Mouse (Mus musculus) olfactory bulb, adult 2 months (tissue): ENCODE results near the gene Stat2. TPM values are rescaled to one million over a fixed set of nuclear protein-coding genes. Genes with fewer than 3 reads are reported as not detected.
"Not testable (repeated sequence)": the region's sequence is repeated elsewhere in the genome, so short reads cannot be mapped to it uniquely, and the experiment has no call there.

ENCODE experiments used
- H3K27ac ChIP-seq: fragments of 200-500 bp; 2 replicates; pipeline ENCODE4 v1.5.1; 2012; ENCODE audit warnings: low read depth, low read length; ENCODE audit not compliant: insufficient read depth
- H3K4me1 ChIP-seq: fragments of 200-500 bp; 2 replicates; pipeline ENCODE4 v1.6.1; 2012; ENCODE audit warnings: low read length; ENCODE audit not compliant: control insufficient read depth, insufficient read depth
- H3K4me3 ChIP-seq: fragments of 200-500 bp; 2 replicates; pipeline ENCODE4 v1.5.1; 2012; ENCODE audit warnings: mild to moderate bottlenecking, low read depth, low read length, moderate library complexity; ENCODE audit not compliant: insufficient read depth
- CTCF ChIP-seq: fragments of 200-500 bp; IDR thresholded peaks from 2 replicates; pipeline ENCODE4 v1.5.1; 2012; ENCODE audit warnings: low read depth, mild to moderate bottlenecking, low read length, moderate library complexity; ENCODE audit not compliant: insufficient read depth
- POLR2A ChIP-seq: fragments of 200-500 bp; IDR thresholded peaks from 2 replicates; pipeline ENCODE4 v1.6.1; 2012; ENCODE audit warnings: mild to moderate bottlenecking, low read depth, low read length, moderate library complexity; ENCODE audit not compliant: insufficient read depth
- WGBS: fragments of 180-500 bp; shearing (Covaris S2); methylation state at CpG from one replicate; pipeline ENCODE4 v1.1.7; 2018; 5-methylcytosine and 5-hydroxymethylcytosine counted together
- polyA plus RNA-seq: library from polyadenylated mRNA; stranded (reverse); fragments of >200 nt; gene quantifications from 2 replicates; pipeline ENCODE4 v1.2.4, GENCODE M21; 2012; ENCODE audit warnings: low replicate concordance; ENCODE audit not compliant: missing spikeins, insufficient read depth, insufficient read length

The Stat2 gene
- polyA plus RNA-seq, 1 experiment = not detected

- 0 out of 2 replicates have a peak, but pooled peaks cover 3% of the 10 kb centered on the region for H3K4me1 ChIP-seq
- no peak overlapping the region for H3K27ac ChIP-seq
- H3K4me3 ChIP-seq = no peak overlapping the region
- TF ChIP-seq POLR2A = no peak
- TF ChIP-seq CTCF = no peak
- 94% methylated on average over 14 of the region's 14 CpGs for WGBS
These were observed 11.3 kb downstream of the Stat2 start for GRCm38 (mm10) chr10:128281682-128282081.

GRCm38 (mm10) chr10:128282886-128283450 is 12.6 kb downstream of the Stat2 start:
- H3K4me1 ChIP-seq = 0 out of 2 replicates have a peak, but pooled peaks cover 3% of the 10 kb centered on the region
- 92% methylated on average over 20 of the region's 20 CpGs for WGBS
- TF ChIP-seq CTCF (no peak), POLR2A (no peak)
- H3K27ac ChIP-seq = no peak overlapping the region
- H3K4me3 ChIP-seq = no peak overlapping the region

- 0 out of 2 replicates have a peak, but pooled peaks cover 3% of the 10 kb centered on the region for H3K4me1 ChIP-seq
- no peak for TF ChIP-seq POLR2A
- TF ChIP-seq CTCF = peak; percentile 43
- H3K4me3 ChIP-seq = no peak overlapping the region
- whole genome bisulfite sequencing = 60% methylated on average over 31 of the region's 31 CpGs
- H3K27ac ChIP-seq = no peak overlapping the region
These were observed 13.5 kb downstream of the Stat2 start for GRCm38 (mm10) chr10:128283604-128284579.

- not testable (repeated sequence) for H3K4me1 ChIP-seq, H3K4me3 ChIP-seq, H3K27ac ChIP-seq
- WGBS = 37% methylated on average over 1 of the region's 1 CpGs
These were observed 20.2 kb downstream of the Stat2 start for GRCm38 (mm10) chr10:128290594-128290993.

GRCm38 (mm10) chr10:128296370-128297090 is 26.2 kb downstream of the Stat2 start:
- 34% methylated on average over 13 of the region's 13 CpGs for WGBS
- Histone ChIP-seq H3K4me3 (no peak overlapping the region), H3K27ac (no peak overlapping the region), H3K4me1 (peaks cover 3% of the 10 kb centered on the region; the same call in 1 of the 2 replicates)
- TF ChIP-seq POLR2A (no peak), CTCF (no peak)

- Histone ChIP-seq H3K4me1 (peaks cover 3% of the 10 kb centered on the region; the same call in 1 of the 2 replicates), H3K4me3 (no peak overlapping the region), H3K27ac (no peak overlapping the region)
- 73% methylated on average over 4 of the region's 4 CpGs for WGBS
- TF ChIP-seq CTCF (no peak), POLR2A (no peak)
These were observed 26.9 kb downstream of the Stat2 start for GRCm38 (mm10) chr10:128297221-128297620.

GRCm38 (mm10) chr10:128297622-128298021 is 27.3 kb downstream of the Stat2 start:
- 75% methylated on average over 11 of the region's 11 CpGs for WGBS
- TF ChIP-seq POLR2A (no peak), CTCF (no peak)
- H3K27ac ChIP-seq = no peak overlapping the region
- peaks cover 3% of the 10 kb centered on the region; the same call in 1 of the 2 replicates for H3K4me1 ChIP-seq
- no peak overlapping the region for H3K4me3 ChIP-seq

GRCm38 (mm10) chr10:128298243-128298642 is 27.9 kb downstream of the Stat2 start:
- Histone ChIP-seq H3K4me3 (no peak overlapping the region), H3K27ac (no peak overlapping the region), H3K4me1 (peaks cover 3% of the 10 kb centered on the region; the same call in 1 of the 2 replicates)
- 76% methylated on average over 6 of the region's 6 CpGs for WGBS
- TF ChIP-seq CTCF (no peak), POLR2A (no peak)
